Mouse (Mus musculus): Measurements from ENCODE around the gene Ppp2r1b.

Gene Ppp2r1b

DNA sequence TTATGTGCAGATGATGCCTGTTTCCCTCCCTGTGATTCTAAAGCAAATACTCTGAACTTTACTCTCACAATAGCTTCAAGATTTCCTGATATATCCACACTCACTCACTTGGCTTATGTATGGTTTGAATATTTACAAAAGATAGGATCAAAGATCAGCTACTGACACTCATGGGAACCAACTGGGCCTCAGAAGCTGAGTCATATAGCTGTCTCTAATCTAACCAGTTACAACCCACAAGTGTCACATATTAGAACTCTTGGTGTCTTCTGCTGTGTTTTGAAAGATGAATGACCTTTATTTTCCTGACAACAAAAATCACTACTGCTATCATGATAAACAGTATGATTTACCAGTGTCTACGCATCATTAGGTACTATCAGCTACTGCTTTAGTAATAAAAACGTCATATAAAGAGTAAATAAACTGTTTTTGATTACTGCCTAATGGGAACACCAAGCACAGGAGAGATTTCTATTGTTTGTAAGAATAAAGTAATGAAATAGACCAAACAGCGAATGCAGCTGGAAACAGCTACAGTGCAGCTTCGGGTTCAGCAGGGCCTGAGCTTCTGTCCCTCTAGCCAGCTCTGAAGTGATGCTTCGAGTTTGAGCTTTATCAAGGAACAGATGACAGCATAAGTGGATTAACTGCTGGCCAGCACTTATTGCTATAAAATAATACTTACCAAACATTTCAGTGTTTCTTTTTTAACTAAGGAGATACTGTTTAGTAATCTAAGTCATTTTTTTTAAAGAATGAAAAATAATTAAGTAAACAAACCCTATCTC lies 77.5 kb downstream of the Ppp2r1b start:
- ChIA-PET POLR2A (interaction anchor here in 1 of 4 experiments (0.6 to 1.2 kb wide), 2 partner anchors 66 to 73 kb away, joined by 3 read pairs; no protein-coding TSS in a partner anchor), CTCF (interaction anchor here in 2 of 4 experiments (0.6 to 0.7 kb wide), 3 partner anchors 28 to 306 kb away, joined by 3 to 5 read pairs (median 3); no protein-coding TSS in a partner anchor)

DNA sequence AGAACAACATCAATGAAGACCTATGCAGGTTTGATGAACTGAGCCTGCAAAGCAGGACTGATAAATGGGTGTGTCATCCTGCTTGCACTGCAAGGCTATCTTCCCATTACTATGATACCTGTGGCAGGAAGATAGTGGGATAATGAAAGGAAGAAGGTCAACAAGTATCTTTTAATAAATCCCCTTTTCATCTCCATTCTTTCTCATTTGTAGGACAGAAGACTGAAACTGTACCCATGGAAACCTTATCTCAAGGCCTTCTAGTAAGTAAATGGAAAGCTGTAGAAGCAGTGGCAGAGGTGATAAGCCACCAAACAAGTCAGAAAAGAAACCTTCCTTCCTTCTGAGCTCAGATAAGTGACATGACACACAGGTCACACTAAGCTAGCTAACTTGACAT lies 79.4 kb downstream of the Ppp2r1b start:
- POLR2A ChIA-PET, result interaction anchor here in 1 of 4 experiments (1.6 kb wide), 1 partner anchor 10 kb away, joined by 3 read pairs; no protein-coding TSS in a partner anchor
- CTCF ChIA-PET, result no interaction called here

DNA sequence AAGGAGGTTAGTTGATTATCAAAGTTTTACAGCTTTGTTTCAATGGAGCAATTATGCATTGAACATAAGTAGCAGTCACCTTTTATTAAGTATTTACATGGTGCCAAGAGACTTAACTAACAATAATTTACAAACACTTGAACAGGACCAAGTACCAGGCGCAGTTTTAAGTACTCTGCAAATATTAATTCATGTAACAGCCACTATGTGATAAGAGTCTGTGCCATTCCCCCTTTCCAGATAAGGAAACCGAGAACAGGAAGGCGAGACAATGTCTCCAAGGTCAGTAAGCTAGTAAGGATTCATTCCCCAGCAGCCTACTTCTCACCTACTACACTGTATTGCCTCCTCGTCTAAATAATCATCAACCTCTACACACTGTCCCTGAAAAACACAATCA lies 80.7 kb downstream of the Ppp2r1b start:
- POLR2A ChIA-PET, result interaction anchor here in 1 of 4 experiments (0.9 kb wide), 1 partner anchor 10 kb away, joined by 3 read pairs; no protein-coding TSS in a partner anchor
- CTCF ChIA-PET, result no interaction called here

DNA sequence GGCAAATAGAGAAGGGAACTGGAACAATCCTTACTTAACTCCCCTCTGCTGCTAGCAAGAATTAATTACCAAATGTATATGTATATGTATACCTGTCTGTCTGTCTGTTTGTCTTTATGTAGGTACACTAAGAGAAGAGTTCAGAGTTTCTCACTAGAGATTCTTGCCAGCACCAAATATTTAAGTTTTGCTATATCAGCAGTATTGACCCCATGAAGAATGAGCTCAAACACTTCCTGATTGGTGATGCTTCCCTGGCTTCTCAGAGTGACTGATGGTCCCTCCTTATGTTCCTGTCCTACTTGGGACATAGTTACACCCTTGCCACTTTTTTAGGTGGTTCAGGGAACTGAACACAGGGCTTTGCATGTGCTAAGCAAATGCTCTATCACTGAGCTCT lies 84.9 kb downstream of the Ppp2r1b start:
- POLR2A ChIA-PET, result interaction anchor here in 1 of 4 experiments (0.5 kb wide), 1 partner anchor 260 kb away, joined by 5 read pairs; no protein-coding TSS in a partner anchor
- CTCF ChIA-PET, result no interaction called here

DNA sequence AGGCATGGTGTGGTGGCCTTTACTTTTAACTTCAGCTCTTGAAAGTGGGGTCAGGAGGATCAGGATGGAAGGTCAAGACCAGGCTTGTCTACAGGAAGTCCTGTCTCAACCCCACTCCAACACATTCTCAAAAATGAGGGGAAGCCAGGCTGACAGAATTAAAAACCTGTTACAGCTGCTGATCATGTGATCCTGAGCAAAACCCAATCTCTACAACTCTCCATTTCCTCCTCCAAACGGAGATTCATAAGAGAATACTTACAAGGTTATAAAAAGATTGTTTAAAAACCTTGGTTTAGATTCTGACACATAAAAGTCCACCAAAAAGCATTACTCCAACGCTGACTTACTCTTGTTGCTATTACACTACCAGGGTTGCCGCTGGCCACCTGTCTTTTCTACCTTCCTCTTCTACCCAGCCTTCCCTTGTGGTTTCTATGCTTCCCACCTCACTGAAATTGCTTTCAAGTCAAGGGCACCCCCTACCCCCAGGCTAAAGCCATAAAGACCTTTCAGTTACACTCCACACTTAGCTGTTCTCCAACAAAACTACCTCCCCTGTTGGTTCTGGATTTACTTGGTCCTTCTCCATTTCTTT lies 96.8 kb downstream of the Ppp2r1b start:
- ChIA-PET CTCF (no interaction called here), POLR2A (interaction anchor here in 1 of 4 experiments (1.8 kb wide), 1 partner anchor 44 kb away, joined by 4 read pairs; no protein-coding TSS in a partner anchor)

DNA sequence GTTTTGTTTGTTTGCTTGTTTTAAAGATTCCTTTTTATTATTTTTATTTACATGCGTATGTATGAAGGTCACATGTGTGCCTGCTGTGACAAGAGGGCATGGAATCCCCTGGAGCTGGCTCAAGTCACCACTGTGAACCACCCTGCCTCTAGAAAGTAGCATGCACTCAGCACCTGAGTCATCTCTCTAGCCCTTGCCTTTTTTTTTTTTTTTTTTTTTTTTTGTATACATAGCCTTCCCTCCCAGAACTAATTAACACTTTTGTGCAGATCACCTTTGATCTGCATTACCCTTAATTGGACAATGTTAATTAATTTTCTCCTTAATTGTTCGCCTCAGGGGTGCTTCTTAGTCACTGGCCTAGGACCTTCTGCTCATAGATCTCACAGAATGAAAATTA lies 97.6 kb downstream of the Ppp2r1b start:
- ChIA-PET POLR2A (interaction anchor here in 1 of 4 experiments (1.8 kb wide), 1 partner anchor 45 kb away, joined by 4 read pairs; no protein-coding TSS in a partner anchor), CTCF (no interaction called here)

Measured in embryonic stem cell, embryonic (primary cell).